Mouse (Mus musculus) left cerebral cortex, adult 2 months (tissue): ENCODE results near the gene Gm13287. TPM values are rescaled to one million over a fixed set of nuclear protein-coding genes. Genes with fewer than 3 reads are reported as not detected.
"Not testable (repeated sequence)": the region's sequence is repeated elsewhere in the genome, so short reads cannot be mapped to it uniquely, and the experiment has no call there.

Experiments
- DNase-seq, 2 experiments: peaks; one replicate each; pipeline ENCODE4 v3.0.0; 2021 to 2022; ENCODE audit warnings: low spot score in 2 of 2, mixed read lengths in 1 of 2; ENCODE audit errors: extremely low spot score in 1 of 2
- H3K27ac ChIP-seq: fragments of 200-600 bp; 2 replicates; pipeline ENCODE4 v1.8.1; 2022
- H3K4me3 ChIP-seq: fragments of 200-600 bp; 2 replicates; pipeline ENCODE4 v1.8.1; 2022
- CTCF ChIP-seq: fragments of 200-600 bp; IDR thresholded peaks from 2 replicates; pipeline ENCODE4 v1.8.1; 2022; ENCODE audit warnings: antibody characterized with exemption, mild to moderate bottlenecking, moderate library complexity
- intact Hi-C: fragments of 180-260 bp; cut with DNase I; formaldehyde crosslinking; loops from one replicate; pipeline ENCODE4 v1.15.1; 2025
- total RNA-seq, 2 experiments: library from RNA; stranded (reverse); gene quantifications; 2 replicates each; pipeline ENCODE4 v1.2.3; 2021

Gene Gm13287
- total RNA-seq, 2 experiments from 2014 or later, result not detected

DNA sequence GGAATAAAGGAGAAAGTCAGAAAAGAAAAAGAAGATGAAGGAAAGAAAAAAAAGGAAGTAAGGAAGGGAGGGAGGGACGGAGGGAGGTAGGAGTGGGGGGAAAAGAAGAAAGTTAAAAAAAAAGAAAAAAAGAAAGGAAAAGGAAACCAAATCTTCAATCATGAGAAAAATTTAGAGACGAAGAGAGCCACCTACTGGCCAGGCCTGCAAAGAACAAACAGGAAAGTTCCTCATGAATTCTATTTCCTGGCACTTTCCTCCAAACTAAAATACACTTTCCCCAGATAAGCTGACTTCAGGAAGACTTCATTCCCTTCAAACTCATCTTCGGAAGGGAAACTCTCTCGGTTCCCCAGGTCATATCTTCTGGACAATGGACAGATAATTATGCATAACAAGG lies 27.5 kb downstream of the Gm13287 start:
- Histone ChIP-seq H3K27ac (no peak overlapping the region), H3K4me3 (no peak overlapping the region)
- intact Hi-C loops, result no loop called here
- peak; percentile 81 for TF ChIP-seq CTCF
- DNase-seq, result peak; percentile 20 to 36

DNA sequence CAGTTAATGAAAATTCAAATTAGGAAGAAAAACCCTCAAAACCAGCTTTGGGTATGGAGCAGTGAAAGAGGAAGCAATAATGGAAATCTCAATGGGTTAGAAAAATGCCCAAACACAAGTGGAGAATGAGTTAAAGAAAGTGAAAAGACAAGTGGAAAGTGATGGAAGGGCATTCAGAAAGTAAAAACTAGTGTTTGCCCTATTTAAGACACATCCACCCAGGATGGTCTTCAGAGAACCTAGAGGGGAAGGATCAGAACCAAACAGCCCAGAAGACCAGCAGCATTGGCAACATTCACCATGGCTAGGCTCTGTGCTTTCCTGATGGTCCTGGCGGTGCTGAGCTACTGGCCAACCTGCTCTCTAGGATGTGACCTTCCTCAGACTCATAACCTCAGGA lies 32.2 kb downstream of the Gm13287 start, which contains the start of gene Ifna5:
Gene Ifna5 (plus strand): TSS at position 301 of the 400 bp plus-strand sequence.
- intact Hi-C loops, DNase-seq, H3K27ac ChIP-seq, H3K4me3 ChIP-seq: not testable (repeated sequence)

GRCm38 (mm10) chr4:88838828-88839227 lies 35.8 kb downstream of the Gm13287 start:
- intact Hi-C loops, result no loop called here
- TF ChIP-seq CTCF, result peak; percentile 77
- H3K27ac ChIP-seq, result no peak overlapping the region
- DNase-seq, result no peak
- H3K4me3 ChIP-seq, result no peak overlapping the region

DNA sequence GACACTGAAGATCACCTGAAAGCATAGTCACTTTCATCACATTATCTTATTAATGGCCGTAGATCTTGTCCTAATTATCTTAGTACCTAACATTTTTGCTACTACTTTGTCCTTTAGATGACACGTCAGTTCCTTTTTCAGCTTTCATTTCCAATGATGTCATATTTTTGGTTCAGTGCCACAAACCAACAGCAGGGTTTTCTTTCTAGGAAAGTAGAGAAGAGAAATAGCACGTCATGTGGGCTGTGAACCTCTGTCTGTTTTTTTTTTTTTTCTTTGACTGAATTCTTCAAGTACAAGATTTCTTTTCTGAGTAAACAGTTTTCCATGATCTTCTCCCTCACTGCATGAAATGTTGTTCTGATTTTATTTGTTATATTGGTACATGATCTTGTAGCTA lies 37.0 kb downstream of the Gm13287 start:
- no peak for DNase-seq
- intact Hi-C loops, result no loop called here
- no peak for TF ChIP-seq CTCF
- no peak overlapping the region for H3K27ac ChIP-seq
- no peak overlapping the region for H3K4me3 ChIP-seq

DNA sequence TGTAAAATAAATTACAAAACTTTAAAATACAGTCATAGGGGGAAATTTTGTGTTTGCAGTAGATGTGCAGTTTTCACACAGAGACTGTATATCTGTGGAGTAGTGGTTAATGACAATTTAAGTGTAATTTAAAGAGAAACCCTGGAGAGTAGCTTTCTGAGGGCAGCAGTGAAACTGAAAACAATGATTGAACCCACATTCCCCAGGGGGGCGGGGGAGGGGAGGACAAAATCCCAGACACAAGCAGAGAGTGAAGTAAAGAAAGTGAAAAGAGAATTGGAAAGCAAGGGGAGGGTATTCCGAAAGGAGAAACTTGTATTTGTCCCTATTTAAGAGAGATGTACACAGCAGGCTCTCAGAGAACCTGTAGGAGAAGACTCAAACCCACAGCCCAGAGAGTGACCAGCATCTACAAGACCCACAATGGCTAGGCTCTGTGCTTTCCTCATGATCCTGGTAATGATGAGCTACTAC lies 38.4 kb downstream of the Gm13287 start, which contains the start of gene Ifna4:
Gene Ifna4 (plus strand): TSS at position 424 of the 474 bp plus-strand sequence.
- no peak for TF ChIP-seq CTCF

DNA sequence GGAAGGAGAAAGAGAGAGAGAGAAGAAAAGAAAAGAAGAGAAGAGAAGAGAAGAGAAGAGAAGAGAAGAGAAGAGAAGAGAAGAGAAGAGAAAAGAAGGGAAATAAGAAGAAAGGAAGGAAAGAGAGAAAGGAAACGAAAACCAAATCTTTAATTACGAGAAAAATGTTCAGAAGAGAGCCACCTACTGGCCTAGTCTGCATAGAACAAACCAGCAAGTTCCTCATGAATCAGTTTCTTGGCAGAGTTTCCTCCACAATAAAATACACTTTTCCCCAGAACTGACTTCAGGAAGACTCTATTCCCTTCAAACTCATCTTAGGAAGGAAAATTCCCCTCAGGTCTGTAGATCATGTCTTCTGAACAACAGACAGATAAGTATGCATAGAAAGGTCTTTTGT lies 42.3 kb downstream of the Gm13287 start:
- intact Hi-C loops, result no loop called here
- no peak for DNase-seq
- TF ChIP-seq CTCF, result peak; percentile 51

More for the DNA sequence above, 38.4 kb downstream of the Gm13287 start, which contains the start of gene Ifna4:
- Histone ChIP-seq H3K27ac (no peak within 1 kb of the TSS), H3K4me3 (no peak within 1 kb of the TSS)
- DNase-seq, result no peak
- intact Hi-C loops, result no loop called here

DNA sequence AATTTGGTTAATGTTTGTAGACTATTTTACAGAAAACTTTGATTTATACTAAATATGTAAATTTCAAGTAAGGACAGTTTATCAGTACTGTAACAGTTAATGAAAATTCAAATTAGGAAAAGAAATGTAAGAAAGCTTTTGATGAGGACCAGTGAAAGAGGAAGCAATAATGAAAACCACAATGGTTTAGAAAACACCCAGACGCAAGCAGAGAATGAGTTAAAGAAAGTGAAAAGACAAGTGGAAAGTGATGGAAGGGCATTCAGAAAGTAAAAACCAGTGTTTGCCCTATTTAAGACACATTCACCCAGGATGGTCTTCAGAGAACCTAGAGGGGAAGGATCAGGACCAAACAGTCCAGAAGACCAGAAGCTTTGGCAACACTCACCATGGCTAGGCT lies 46.6 kb downstream of the Gm13287 start, which contains the start of gene Ifna1:
Gene Ifna1 (plus strand): TSS at position 390 of the 400 bp plus-strand sequence.
- no peak within 1 kb of the TSS for H3K27ac ChIP-seq
- no peak within 1 kb of the TSS for H3K4me3 ChIP-seq
- no peak for TF ChIP-seq CTCF
- intact Hi-C loops, result no loop called here
- no peak for DNase-seq

More for the DNA sequence above, 42.3 kb downstream of the Gm13287 start:
- Histone ChIP-seq H3K27ac (no peak overlapping the region), H3K4me3 (no peak overlapping the region)

GRCm38 (mm10) chr4:88851026-88851763 lies 48.1 kb downstream of the Gm13287 start:
- no peak overlapping the region for H3K27ac ChIP-seq
- no peak for DNase-seq
- no peak for TF ChIP-seq CTCF
- intact Hi-C loops, result no loop called here
- H3K4me3 ChIP-seq, result no peak overlapping the region

Other genes with a start within 250 kb of the Gm13287 start
- gene Ifna15, start 245.0 kb upstream of the Gm13287 start, total RNA-seq, result not detected
- gene Ifna14, start 231.5 kb upstream of the Gm13287 start, total RNA-seq, result not detected
- gene Ifna9, start 210.9 kb upstream of the Gm13287 start, total RNA-seq, result not detected
- gene Ifna12, start 199.9 kb upstream of the Gm13287 start, total RNA-seq, result not detected
- not detected for gene C87499, start 168.8 kb upstream of the Gm13287 start, total RNA-seq
- not detected for gene Ifna13, start 158.8 kb upstream of the Gm13287 start, total RNA-seq
- not detected for gene Ifna16, start 126.3 kb upstream of the Gm13287 start, total RNA-seq
- not detected for gene Ifna2, start 119.3 kb upstream of the Gm13287 start, total RNA-seq
- not detected for gene Ifnab, start 111.9 kb upstream of the Gm13287 start, total RNA-seq
- 1 to 10 TPM in 1 of 2 experiments, under 1 TPM in 1; 0.79 to 1.1 TPM for gene Gm26566, start 81.4 kb upstream of the Gm13287 start, total RNA-seq
- 10 to 100 TPM; 96.7 to 97.8 TPM for gene Klhl9, start 80.8 kb upstream of the Gm13287 start, total RNA-seq
- gene Gm13271, start 48.4 kb upstream of the Gm13287 start, total RNA-seq, result not detected
- not detected for gene Gm13283, start 43.1 kb upstream of the Gm13287 start, total RNA-seq
- not detected for gene Gm13290, start 29.4 kb upstream of the Gm13287 start, total RNA-seq
- gene Gm13289, start 26.3 kb upstream of the Gm13287 start, total RNA-seq, result not detected
- not detected for gene Gm13272, start 23.4 kb upstream of the Gm13287 start, total RNA-seq
- not detected for gene Ifnz, start 21.1 kb upstream of the Gm13287 start, total RNA-seq
- gene Gm13276, start 17.5 kb upstream of the Gm13287 start, total RNA-seq, result not detected
- gene Gm13277, start 14.6 kb upstream of the Gm13287 start, total RNA-seq, result not detected
- gene Gm13278, start 11.7 kb upstream of the Gm13287 start, total RNA-seq, result not detected
- not detected for gene Gm13275, start 8.8 kb upstream of the Gm13287 start, total RNA-seq
- not detected for gene Gm13279, start 5.9 kb upstream of the Gm13287 start, total RNA-seq
- gene Gm13285, start 3.6 kb upstream of the Gm13287 start, total RNA-seq, result not detected
- gene Gm13288, start 2.3 kb downstream of the Gm13287 start, total RNA-seq, result not detected
- not detected for gene Ifna7, start 13.0 kb downstream of the Gm13287 start, total RNA-seq
- gene Ifna11, start 16.7 kb downstream of the Gm13287 start, total RNA-seq, result not detected
- not detected for gene Ifna6, start 24.2 kb downstream of the Gm13287 start, total RNA-seq
- gene Ifna5, start 32.3 kb downstream of the Gm13287 start, total RNA-seq, result not detected
- not detected for gene Ifna4, start 38.6 kb downstream of the Gm13287 start, total RNA-seq
- gene Ifna1, start 46.8 kb downstream of the Gm13287 start, total RNA-seq, result not detected
- not detected for gene Ifne, start 76.9 kb downstream of the Gm13287 start, total RNA-seq